Mouse (Mus musculus) right cerebral cortex, postnatal 14 days (tissue): ENCODE data around the gene Jhy.
A peak's percentile ranks its signal among the peaks of the same experiment; 100 is the strongest.

ENCODE experiments used
- DNase-seq: peaks from one replicate; pipeline ENCODE4 v3.0.0; 2022

Gene Jhy

DNA sequence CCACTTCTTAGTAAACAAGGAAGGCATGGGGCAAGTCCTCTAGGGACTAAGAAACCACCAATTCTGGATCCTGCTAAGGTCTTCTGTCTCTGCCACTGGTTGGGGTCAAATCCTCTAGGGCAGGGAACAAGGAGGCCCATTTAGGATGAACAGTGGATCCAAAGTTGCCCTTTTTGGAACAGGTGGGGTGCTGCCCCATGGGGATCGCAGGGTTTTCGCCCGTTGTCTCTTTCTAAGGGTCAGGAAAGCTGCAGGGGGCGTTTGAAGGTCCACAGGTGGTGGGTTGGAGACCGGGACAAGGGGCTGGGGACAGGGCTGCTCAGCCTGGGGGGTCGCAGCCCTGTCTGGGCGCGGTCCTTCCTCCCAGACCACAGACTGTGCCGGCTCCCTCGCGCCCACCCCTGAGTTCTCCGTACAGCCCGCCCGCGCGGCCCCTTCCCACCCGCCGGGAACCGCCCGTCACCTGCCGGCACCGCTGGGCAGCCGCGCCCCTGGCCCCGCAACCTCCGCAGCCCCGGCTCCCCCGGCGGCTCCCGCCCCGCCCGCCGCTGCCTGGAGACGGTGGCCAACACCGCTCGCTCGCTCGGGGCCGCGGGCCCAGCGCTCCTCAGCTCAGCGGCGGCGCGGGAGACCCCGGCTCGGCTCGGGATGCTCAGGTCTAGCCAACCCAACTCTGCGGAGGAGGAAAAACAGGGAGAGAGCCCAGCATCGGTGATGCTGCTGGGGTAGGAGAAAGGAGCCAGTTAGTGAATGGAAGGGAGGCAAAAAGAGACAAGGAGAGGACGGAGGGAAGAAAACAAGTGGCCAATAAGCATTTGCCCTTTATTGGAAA lies at the start of gene Jhy:
Gene Jhy (minus strand): TSS at position 533 of the 832 bp plus-strand sequence.
- DNase-seq: peak; percentile 20

DNA sequence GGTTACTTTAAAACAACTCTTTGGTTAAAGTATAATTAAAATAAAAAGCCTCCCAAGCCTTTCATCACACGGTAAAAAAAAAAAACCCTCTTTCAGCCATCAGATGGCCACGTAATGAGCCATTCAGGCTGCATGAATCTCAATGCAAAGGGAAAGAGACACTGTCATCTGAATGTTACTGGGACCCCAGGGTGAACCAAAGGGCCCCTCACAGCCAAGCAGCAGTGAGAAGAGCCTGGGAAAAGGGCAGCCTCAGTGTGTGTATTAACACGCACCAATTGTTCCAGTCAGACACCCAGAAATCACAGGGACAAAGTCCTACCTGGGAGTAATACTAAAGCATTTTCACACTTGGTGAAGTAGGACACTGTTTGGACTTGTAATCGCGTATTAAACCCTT lies 48.5 kb upstream of the Jhy start:
- DNase-seq: no peak

DNA sequence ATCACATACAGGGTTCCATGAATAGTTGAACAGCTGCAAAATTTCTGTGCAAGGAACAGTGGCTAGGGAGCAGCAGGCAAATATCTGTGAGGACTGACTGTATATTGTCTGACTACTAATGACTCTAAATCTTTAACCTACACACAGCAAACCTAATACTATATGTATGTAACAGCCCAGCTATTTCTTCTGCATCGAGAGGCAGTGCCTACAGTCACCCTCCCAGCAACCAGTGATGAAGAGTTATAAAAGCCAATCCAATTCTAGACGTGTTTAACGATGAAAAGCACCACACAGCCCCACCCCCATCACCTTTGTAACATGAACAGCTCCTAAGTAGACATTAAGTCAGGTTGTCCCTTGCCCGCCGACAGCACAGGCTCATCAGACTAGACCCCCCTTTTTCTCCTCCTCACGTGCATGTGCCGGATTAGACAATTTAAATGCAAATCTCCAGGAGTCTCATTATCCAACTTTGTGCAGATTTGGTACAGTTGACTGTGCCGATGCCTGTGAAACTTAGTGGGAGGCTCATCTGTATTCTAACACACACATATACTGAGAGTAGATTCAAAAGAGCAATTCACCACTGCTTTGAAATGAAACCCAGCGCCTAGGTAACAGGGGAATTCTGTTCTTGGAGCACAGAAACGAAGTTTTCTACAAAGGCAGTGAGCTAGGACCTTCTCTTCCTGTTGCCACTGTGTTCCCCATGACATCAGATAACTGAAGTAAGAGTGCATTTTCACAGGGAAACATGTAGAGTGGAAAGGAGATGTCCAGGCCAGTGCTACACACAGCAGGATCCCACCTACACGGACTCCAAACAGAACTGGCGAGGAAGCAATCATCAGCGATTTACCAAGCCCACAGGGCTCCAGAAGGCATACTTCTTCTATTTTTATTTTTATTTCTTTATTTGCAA lies 47.9 kb upstream of the Jhy start:
- no peak for DNase-seq

DNA sequence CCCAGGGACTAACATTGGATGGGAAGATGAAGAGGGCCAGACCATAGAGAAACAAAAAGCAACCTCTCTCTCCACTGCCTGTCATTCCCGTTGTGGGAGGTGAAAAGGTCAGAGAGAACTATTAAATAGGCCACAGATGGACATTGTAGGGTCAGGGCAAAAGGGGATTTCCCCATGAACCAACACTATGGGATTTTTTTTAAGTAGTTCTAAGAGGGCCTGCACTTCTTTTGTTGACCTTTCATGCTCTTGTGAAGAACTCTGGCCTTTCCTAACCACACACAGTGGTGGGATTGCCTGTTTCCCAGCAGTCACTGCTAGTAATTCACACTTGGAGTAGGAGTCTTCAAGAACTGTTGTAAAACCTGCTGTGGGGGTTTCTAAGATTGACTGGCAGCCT lies 43.9 kb upstream of the Jhy start:
- no peak for DNase-seq

DNA sequence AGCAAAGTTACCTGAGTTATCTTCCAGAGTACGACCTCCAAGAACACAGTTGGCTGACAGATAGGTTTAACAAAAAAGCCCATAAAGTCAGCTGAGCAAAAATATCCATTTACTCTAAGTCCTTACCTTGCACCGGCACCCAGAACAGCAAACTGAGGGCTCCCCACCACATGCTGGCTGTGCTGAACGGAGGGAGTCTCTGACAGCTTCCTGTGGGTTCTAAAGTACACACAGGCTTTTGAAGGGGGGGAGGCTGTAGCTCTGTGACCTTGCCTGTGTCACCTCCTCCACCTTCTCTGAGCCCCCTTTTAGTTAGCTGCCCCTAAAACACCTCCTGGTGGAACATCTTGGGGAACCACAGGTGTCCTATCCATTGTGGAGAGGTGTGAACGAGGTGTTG lies 40.5 kb upstream of the Jhy start, which contains the start of gene Crtam:
Gene Crtam (minus strand): TSS at position 214 of the 400 bp plus-strand sequence.
- no peak for DNase-seq

DNA sequence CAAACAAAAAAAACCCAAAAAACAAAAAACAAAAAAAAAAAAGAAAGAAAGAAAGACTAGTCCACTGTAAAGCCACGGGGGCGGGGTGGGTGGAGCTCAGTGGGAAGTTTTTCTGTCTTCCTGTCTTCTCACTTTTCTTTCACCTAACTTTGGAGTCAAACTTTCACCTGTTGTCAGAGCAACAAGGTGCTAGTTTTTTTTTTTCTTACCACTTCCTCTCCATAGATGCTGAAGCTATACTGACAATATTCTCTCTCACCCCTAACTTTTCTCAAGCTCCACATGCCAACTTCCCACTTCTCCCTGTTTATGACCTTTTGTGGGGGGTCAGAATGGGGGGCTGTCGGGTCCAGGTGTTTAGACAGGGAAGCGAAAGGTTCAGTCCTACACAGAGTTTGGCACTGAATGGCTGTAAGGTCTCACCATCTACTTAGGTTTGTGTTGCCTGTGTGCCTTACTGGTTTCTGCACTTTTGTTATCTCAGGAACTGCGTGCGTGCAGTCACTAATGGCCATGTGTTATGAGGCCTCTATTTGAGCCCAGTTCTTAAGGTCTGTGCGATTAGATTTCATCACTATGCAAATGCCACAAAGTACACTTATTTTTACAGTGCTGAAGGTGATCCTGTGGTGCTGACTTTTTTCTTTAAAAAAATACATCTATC lies 33.3 kb upstream of the Jhy start:
- DNase-seq: no peak

DNA sequence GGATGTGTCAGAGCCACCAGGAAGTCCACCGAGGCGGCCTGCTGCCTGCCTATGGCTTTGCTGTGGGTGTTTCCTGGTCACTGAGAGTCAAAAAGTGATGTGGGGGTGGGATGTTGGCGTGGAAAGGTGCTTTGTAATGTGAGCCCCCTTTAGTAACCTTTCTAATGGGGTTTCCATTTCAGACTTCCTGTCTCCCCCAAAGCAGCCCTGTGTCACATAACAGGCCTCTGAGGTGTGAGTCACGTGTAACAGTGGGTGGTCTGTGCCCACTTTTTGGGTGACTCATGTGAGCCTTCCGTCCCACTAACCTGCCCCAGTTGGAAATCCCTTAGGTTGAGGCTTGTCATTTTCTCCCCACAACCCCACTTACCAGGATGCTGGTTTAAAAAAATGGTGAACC lies 30.2 kb upstream of the Jhy start:
- DNase-seq: no peak

DNA sequence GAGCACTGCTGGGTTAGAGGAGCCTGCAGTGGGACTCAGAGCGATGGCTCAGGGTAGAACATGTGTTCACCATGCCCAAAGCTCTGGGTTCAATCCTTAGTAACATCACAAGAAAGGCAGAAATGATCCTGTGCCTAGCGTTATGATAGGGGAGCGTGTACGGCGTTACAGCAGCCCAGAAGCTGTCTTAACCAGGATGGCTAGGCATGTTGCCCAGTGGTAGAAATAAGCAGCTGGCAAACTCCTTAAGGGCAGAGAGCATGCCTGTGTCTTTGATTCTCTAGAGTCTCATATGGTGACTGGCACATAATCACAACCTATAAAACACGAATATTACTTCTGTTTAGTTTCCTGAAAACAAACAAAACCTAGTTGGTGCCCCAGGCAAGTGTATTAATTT lies 27.6 kb upstream of the Jhy start:
- DNase-seq: no peak

DNA sequence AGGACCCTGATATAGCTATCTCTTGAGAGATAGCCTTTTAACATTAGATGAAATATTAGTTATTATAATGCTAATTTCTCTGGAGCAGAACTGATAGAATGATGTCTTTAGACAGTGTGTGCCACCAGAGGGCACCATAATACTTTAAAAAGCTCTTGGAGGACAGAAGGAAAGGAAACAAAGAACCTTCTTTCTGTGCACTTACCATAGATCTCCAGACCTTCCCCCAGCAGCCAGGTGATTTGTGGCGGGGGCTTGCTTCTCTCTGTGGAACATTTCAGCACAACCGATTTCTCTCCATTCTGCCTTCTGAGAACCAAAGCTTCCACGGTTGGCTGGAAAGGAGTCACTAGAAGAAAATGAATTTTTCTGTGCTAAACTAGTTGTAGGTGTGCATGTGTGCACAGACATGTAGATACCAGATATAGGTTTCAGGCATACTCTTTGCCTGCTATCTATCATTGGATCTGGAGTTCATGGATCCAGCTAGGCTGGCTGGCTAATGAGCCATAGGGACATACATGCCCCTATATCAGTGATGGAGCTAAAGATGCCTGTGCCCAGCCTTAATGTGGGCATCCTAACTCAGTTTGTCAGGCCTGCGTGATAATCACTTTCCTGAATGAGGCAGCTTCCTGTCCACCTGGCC lies 26.1 kb upstream of the Jhy start:
- peak; percentile 49 for DNase-seq

DNA sequence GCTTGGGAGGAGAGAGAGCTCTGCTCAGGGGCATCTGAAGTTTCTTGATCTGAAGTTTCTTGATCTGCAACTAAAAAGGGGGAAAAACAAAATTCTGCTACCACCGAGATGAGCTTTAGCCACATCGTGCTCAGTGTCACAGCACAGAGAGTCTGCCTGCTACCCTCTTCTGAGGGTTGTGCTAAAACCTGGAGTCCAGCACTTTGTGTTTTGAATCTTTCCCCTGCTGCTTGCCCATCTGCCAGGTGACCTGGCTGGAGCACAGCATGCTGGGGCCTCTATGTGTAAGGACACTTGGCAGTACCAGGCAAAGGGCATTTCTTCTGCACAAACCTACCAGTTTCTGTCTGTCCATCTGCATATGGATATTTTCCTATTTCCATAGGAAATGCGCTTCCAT lies 20.4 kb upstream of the Jhy start:
- DNase-seq: no peak

DNA sequence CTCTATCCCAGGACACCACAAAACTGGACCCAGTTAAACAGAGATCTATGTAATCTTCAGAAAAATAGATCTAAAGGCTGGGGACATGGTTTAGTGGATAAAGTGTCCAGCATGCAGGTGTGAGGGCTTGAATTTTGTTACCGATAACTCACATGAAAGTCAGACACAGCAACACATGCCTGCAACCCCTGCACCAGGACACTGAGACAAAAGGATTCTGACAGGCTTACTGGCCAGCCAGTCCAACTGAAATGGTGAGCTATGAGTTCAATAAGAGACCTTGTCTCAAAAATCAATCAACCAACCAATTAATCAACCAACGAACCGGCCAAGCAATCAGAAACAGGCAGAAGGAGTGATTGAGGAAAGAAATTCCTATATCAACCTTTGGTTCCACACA lies 19.8 kb upstream of the Jhy start:
- DNase-seq: no peak

DNA sequence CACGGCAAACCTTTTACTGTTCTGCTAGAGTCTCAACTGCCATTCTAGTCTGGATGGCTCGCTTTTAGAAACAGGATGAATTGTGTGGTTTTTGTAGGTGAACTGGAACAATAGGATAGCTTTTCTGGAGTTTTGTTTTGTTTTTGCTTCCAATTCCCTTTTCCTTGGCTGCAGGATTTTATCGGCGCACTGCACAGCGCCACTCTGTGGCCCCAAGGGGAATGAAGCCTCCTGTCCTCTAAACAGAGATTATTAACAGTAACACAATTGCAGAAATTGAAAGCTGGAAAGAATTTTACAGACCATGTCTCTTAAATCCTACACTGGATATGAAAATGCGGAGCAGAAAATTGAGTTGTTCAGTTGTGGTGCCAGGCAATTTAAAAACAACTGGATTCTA lies 18.6 kb upstream of the Jhy start:
- peak; percentile 30 for DNase-seq

DNA sequence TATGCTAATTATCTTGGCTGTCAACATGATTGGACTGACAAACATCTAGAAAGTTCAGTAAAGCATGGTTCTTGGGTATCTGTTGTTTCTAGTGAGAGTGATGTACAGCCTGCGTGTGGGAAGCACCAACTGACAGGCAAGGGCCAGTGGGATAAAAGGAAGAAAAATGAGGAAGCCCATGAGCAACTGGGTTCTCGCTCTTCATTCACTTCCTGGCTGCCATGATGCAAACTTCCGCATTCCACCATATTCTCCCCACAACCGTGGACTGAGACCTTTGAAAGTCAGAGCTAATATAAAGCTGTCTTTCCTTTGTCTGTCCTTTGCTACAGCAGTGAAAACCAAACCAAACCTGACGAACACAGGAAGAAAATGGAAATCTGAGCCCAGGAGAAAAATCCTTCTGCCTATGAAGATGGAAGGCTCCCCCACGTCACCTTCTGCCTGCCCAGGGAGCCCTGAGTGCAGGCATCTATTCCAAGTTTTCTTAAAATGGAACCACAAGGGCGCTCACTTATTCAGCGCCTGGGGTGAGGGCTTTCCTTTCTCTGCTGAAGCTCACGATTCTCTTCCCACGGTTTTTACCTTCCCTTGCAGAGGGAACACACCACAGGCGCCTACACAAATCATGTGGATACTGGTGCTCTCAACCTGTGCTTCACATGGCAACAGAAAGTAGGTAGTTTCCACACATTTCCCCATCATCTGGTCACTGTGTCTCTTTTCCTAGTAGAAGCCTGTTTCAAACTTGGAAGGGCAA lies 10.3 kb upstream of the Jhy start:
- DNase-seq: no peak

DNA sequence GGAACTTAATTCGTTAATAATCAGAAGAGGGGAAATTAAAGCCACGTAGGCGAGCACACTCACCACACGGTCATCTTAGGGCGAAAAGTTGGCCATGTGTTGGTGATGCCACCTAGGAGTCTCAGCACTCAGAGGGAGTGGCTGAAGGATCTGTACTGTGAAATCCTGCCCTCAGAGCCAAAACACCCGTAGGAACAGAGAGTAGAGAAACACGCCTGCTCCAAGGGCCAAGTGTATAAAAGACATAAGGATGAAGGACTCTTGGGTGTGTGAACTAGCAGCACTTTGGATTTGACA lies 448 bp upstream of the Jhy start:
- no peak for DNase-seq

DNA sequence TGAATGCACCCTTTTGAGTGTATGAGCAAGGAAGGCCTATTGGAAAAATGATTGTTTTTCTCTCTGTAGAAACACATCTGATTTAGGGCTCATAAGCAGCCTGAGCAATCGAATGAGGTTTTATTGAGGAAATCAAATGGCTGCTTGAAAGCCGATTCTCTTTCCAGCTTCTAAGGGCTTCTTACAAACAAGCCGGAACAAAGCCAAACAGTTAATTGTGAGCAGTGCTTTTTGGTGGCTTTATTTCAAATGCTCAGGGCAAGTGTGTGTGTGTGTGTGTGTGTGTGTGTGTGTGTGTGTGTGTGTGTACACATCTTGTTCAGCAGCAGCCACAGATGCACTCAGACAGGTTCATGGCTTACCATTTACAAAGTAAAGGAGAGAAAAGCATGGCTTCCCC lies 2.5 kb downstream of the Jhy start:
- DNase-seq: no peak

DNA sequence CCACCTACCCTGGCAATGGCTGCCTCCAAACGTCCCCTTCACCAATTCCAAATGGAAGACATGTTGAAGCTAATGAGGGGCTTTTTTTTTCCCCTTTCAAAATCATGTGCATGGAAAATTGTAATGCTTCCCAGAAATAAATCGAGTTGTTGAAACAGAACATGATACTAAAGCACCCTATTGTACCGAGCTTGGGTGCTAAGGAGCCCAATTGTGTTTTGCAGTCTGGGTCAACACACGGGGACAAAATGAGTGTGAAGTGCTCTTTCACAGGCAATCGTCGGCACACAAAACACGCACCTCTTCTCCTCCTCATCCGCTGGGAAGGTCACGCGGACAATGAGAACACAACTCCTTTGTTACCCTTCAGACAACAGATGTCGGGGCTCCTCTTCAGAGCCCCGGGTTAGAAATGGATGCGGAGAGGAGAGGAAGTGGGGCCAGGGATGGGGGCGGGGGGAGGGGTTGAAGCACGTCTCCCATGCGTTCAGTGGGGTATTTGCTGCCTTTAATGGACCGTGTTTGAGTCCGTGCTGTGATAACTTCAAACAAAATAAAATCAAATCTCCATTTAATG lies 14.8 kb downstream of the Jhy start:
- no peak for DNase-seq

DNA sequence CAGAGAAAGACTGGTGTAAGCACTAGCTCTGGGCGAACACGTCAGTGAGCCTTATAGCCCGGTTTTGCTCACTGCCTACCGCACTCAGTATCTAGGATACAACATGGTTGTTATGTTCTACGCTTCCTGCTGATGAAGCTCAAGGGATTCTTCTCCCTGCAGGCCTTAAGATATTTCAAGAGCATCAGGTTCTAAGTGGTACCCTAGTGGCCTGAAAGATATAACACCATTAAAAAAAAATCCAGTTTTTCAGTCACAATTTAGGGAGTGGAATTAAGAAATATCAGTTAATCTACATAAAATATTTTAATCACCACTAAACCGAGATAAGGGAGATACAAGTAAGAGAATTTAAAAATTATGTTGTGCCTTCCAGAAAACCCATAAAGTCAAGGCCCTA lies 15.4 kb downstream of the Jhy start:
- DNase-seq: no peak

DNA sequence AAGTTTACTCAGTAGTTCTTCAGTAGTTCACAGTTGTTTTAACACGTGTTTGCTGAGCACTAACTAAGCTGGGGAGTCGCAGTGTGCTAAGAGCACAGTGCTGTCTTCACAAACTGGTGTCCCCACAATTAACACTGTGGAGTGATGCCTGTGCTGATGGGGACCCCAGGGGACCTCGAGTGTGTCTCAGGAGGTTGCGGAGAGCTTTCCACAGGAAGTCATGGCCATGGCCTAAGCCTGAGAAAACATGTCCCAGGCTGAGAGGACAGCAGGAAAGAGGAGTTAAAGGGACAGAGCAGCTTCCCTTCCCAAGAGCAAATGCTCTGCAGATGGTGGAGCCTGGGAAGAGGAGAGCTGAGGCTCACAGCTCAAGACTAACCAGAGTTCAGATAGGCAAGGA lies 16.8 kb downstream of the Jhy start:
- DNase-seq: no peak

DNA sequence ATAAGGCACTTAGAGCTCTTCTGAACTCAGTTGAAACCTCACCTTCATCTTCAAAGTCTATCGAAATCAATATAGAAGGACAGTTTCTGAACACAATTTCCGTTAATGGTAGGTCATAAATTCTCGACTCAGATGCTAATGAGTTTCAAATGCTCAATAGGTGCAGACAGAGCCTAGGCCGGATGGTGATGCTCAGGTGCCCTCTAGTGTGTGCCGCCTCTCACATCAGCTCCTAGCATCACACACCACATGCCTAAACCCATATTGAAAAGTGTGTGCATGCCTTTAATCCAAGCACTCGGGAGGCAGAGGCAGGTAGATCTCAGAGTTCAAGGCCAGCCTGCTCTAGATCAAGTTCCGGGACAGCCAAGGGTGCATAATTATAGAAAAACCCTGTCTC lies 26.5 kb downstream of the Jhy start:
- no peak for DNase-seq

DNA sequence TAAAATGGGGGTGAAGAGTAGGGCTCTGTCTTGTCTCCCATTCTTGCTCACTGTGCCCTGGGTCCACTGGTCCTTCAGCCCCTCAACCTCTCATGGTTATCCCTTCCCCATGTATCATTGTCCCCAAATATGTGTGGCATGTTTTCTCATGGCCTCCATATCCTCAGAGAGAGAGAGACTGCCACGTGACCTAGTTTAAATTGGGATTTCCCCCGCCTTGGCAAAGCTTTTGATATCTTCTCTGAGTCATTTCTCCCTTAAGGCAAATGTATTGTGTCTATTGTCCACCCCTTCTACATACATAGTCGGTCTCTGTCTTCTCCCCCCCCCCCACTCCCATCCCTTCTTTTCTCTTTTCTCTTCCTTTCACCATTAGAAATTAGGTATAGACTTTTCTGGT lies 30.6 kb downstream of the Jhy start:
- DNase-seq: no peak

DNA sequence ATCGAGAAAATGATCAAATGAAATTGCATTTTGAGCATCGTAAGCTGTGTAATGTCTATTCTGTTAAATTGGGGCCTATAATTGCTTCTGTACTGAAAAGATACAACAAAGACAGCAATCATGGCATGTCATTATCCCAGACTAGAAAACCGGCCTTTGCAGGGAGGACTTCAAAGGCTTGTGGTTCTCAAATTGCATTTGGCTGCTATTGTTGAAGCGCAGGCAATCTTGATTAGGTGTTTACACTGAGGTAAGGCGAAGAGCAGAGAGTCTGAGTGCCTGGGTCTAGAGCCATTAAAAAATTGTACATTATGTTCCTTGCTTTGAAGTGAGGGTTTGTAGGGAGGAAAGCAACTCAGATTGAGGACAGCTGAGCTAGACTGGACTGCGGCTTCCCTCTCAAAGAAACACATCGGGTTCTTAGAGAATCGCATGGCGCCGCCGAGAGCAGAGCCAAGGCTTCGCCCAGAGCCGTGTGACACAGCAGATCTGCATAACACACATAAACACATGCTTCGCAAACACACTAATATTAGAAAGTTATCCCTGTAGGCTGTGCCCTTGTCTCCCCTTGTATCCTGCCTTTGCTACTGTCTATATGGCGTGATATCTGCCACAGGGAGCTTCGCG lies 36.5 kb downstream of the Jhy start:
- no peak for DNase-seq
